Mouse (Mus musculus) heart, postnatal 36 days (tissue): Measurements from ENCODE around the gene Arpc1a. TPM values are rescaled to one million over a fixed set of nuclear protein-coding genes. Genes with fewer than 3 reads are reported as not detected.
"Not testable (repeated sequence)": the region's sequence is repeated elsewhere in the genome, so short reads cannot be mapped to it uniquely, and the experiment has no call there.

Experiments used
- DNase-seq, 2 experiments: peaks; one replicate each; pipeline ENCODE4 v3.0.0; 2021 to 2022
- intact Hi-C: fragments of 180-260 bp; cut with DNase I; formaldehyde crosslinking; loops from one replicate; pipeline ENCODE4 v1.15.1; 2025
- total RNA-seq, 2 experiments: library from RNA; stranded (reverse); gene quantifications; 2 replicates each; pipeline ENCODE4 v1.2.3; 2021

Arpc1a gene
- total RNA-seq, 2 experiments from 2014 or later = 63.4 to 64.3 TPM

DNA sequence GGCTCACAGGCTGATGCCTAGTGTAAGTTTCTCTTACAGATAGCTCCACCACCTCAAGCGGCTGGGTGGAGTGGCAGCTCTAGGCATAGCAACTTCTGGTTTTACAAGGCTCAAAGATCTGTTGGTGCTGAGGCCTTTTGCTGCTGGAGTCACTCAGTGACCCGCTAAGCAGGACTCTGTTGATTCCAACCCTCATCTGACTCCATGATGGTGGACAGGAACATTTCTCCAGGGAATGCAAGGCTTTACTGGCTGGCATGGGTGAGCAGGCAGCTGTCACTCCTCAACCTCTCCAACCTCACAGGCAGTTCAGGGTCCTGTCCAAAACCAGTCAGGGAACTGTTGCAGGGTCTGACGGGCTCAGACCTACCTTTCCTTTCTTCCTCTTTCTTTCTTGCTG, 47.4 kb downstream of the Arpc1a start:
- no peak for DNase-seq
- intact Hi-C loops = no loop called here

DNA sequence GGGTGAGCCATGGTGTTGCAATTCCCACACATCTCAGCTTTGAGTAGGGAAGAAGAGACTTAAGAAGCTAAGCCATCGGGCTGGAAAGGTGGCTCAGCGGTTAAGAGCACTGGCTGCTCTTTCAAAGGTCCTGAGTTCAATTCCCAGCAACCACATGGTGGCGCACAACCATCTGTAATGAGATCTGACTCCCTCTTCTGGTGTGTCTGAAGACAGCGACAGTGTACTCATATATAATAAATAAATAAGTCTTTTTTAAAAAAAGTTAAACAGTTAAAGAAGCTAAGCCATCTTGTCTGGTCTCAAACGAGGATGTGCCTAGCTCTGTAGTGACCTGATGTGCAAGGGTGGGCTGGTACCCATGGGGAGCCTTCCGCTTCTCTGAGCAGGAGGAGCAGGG, 49.6 kb downstream of the Arpc1a start:
- DNase-seq, intact Hi-C loops: not testable (repeated sequence)

DNA sequence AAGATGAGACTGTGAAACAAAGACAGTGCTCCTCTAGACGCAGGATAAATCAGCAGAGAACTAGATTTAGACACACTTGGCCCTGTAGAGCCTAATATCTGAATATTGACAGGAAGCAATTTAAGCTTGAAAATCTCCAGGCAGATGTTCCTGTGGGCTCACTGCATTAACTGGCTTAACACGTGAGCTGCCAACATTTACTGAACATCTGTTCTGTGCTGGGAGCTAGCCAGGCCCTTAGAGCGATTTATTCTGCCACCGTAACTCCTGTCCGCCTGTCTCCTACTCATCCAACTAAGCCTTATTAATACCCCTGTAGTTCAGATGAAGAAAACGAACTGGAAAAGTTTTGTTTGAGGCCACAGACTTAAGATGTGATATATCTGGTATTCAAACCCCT, 55.2 kb downstream of the Arpc1a start:
- DNase-seq = no peak
- intact Hi-C loops = loop anchor here (1.0 kb wide), 1 partner anchor 22 kb away; no protein-coding TSS in a partner anchor

DNA sequence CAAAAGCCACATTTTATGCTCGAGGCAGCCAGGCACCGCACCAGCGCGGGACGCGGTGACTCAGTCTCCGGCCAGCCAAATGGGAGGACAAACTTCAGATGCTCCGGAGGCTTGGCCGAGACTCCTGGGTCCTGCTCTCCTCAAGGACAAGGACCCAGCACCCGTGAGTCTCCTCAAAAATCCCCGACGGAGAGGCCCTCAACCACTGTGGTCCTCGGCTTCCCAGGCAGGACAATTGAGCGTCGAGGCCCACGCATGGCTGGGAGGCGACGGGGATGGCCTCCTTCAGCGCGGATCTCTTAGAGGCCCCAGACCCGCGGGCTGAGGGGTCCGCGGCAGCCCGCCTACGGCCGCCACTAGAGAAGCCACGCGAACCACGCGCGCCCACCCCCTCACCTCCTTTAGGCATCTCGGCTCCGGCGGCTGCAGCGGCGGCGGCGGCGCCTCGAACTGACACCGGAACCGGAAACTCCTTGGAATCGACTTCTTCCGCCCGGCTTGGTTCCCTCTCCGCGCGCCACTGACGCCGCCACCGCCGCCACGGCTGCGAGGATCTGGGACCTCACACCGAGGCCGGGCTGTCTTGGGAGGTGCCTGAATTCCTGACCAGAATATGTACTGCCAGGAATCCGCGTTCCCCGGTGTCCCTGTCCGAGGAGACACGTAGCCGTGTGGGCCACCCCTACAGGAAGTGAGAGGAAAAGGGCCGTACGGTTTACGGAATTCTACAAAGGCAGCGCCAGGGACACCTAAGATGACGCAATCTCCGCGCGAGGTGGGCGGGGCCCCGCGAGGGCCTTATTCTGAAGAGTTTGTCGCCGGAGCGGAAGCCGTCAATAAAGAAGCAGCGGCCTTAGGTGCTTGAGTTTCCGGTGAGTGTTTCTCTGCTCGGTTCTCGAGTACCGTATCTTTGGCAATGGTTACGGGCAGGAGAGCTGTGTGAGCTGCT, 56.2 kb downstream of the Arpc1a start, which contains the start of the genes Pdap1 and Bud31:
Gene Pdap1, minus strand, starts transcription at position 668 of the 949 bp plus-strand sequence.
Gene Bud31, plus strand, starts transcription at position 792 of the 949 bp plus-strand sequence.
- intact Hi-C loops = loop anchor here (1.0 to 2.0 kb wide), 2 partner anchors 23 to 27 kb away; partner anchors contain the start of genes Cpsf4 and Ptcd1
- DNase-seq = peak; percentile 97 to 99

DNA sequence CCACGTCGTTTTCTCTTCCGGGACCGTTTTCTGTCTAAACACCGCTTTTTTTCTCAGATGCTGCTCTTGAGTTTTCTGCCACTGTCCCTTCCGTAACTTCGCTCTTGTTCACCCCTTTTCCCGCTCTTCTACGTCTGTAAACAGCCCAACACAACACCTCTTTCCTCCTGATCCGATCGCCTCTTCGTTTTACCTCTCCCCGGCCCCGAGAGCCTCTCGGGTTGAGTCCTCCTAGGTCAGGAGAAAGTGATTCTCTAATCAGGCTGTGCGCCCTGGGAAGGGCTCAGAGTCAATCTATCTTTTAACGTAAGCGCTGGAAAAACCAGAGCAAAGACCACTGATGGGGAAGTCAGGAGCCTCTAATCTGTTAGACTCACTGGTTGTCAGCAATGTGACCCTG, 57.0 kb downstream of the Arpc1a start:
- intact Hi-C loops = loop anchor here (2.0 kb wide), 1 partner anchor 26 kb away; the partner anchor contains the start of genes Cpsf4 and Ptcd1
- no peak for DNase-seq

DNA sequence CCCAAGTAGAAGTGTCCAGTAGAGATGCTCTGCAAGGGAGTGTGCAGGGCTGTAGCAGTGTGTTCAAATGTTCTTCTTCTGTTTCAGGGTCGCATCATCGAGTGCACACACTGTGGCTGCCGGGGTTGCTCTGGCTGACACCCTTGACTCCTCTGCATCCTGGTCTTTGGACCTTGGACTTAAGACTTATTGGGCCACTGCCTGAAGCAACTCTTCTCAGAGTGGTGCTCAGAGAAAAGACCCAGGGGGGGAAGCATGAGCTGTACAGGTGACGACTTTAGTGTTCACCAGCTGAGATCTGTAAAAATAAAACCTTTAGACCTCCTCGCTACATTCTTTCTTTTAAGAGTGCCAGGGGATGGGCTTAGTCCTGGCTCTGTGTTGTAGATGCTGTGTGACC, 64.1 kb downstream of the Arpc1a start:
- intact Hi-C loops = no loop called here
- no peak for DNase-seq

DNA sequence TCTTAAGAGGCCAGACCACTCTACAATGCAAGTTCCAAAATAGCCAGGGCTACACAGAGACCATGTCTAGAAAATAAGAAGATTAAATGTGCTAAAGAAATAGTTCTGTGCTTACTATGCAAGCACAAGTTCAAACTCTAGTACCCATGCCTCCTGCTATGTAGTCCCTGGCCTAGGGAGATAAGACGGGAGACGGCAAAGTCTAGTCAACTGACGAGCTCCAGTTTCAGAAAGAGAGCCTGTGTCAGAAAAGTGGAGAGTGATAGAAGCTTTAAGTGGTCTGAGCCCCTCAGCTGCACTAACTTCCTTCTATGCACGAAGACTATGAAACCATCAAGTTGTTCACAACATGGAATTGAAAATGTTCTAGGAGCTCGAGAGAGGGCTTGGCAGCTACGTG, 65.7 kb downstream of the Arpc1a start:
- intact Hi-C loops = no loop called here
- DNase-seq = no peak

DNA sequence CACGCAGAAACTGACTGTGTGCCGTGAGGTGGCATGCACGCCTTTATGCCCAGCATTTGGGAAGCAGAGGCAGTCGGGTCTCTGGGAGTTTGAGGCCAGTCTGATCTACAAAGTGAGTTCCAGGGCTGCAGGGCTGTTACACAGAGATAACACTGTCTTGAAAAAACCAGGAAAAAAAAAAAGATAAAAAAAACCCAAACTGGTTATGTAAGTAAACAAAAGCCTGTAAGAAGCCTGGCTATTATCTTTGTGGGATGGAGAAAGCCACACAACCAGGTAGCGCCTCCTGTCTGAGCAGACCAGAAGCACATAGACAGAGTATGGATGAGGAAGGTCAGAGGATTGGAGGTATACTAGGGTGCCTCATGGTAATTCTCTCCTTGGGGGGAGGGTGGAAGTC, 69.1 kb downstream of the Arpc1a start:
- intact Hi-C loops = no loop called here
- DNase-seq = no peak

Other genes starting within 250 kb of the Arpc1a start
- gene Smurf1, start 118.0 kb upstream of the Arpc1a start, total RNA-seq = 10 to 100 TPM; 24.6 to 27.2 TPM
- not detected for gene Gm4871, start 51.1 kb upstream of the Arpc1a start, total RNA-seq
- not detected for gene 1700018F24Rik, start 40.8 kb upstream of the Arpc1a start, total RNA-seq
- gene Kpna7, start 200 bp downstream of the Arpc1a start, total RNA-seq = not detected
- gene Arpc1b, start 30.4 kb downstream of the Arpc1a start, total RNA-seq = 10 to 100 TPM; 71.7 to 84.7 TPM
- 10 to 100 TPM; 39.3 to 45.7 TPM for gene Pdap1, start 56.4 kb downstream of the Arpc1a start, total RNA-seq
- 10 to 100 TPM; 59.5 to 61.1 TPM for gene Bud31, start 56.5 kb downstream of the Arpc1a start, total RNA-seq
- gene Ptcd1, start 83.3 kb downstream of the Arpc1a start, total RNA-seq = 10 to 100 TPM; 28.5 to 42.2 TPM
- 10 to 100 TPM; 11.4 to 11.7 TPM for gene Cpsf4, start 83.4 kb downstream of the Arpc1a start, total RNA-seq
- gene Atp5j2, start 108.2 kb downstream of the Arpc1a start, total RNA-seq = 1,000 to 10,000 TPM; 1,102 to 1,127 TPM
- gene Zkscan14, start 118.0 kb downstream of the Arpc1a start, total RNA-seq = 1 to 10 TPM; 6.5 to 8.5 TPM
- gene Zkscan5, start 120.7 kb downstream of the Arpc1a start, total RNA-seq = 10 to 100 TPM in 1 of 2 experiments, 1 to 10 TPM in 1; 9.5 to 10.1 TPM
- 10 to 100 TPM; 27.7 to 31.3 TPM for gene Zfp655, start 147.9 kb downstream of the Arpc1a start, total RNA-seq
- 10 to 100 TPM in 1 of 2 experiments, 1 to 10 TPM in 1; 10.0 to 11.1 TPM for gene Zscan25, start 196.7 kb downstream of the Arpc1a start, total RNA-seq